Mouse (Mus musculus): ENCODE data around the gene Pou1f1. TPM values are rescaled to one million over a fixed set of nuclear protein-coding genes. Genes with fewer than 3 reads are reported as not detected.

Gene Pou1f1
- polyA plus RNA-seq, 1 experiment from 2014 or later = 0.07 TPM

DNA sequence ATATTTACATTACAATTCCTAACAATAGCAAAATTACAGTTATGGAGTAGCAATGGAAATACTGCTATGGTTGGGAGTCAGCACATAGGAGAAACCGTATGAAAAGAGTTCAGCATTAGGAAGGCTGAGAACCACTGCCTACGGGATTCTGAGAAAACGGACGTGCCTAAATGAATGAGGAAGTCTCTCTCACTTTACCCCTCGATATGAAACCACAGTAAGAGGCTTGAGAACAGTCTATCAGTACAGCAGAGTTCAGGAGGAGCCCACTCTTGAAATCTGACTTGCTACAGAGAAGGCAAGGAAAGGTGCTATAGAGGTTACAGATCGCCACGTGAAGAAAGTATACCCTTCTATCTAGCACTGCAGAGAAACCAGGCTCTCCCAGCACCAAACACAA is 28.6 kb downstream of the Pou1f1 start:
- no peak overlapping the region for H3K27ac ChIP-seq (ENCODE audit: low read depth, low read length)
- no peaks in the 10 kb centered on the region for H3K27me3 ChIP-seq (replicated peaks; ENCODE audit: control insufficient read depth, insufficient read depth, low read length)
- no peak overlapping the region for H3K9ac ChIP-seq (ENCODE audit: low read depth, low read length)
- TF ChIP-seq CTCF (IDR thresholded peaks at IDR 0.05; ENCODE audit: low read depth) = no peak
- peaks cover 22% of the 10 kb centered on the region for H3K36me3 ChIP-seq (ENCODE audit: control insufficient read depth, insufficient read depth)
- H3K4me3 ChIP-seq (ENCODE audit: low read depth, low read length) = no peak overlapping the region
- ATAC-seq = no peak
- H3K4me1 ChIP-seq (replicated peaks; ENCODE audit: control insufficient read depth, insufficient read depth, low read length) = no peaks in the 10 kb centered on the region
- 75% methylated on average over 7 of the region's 7 CpGs for WGBS
- H3K9me3 ChIP-seq (ENCODE audit: control insufficient read depth) = no peaks in the 10 kb centered on the region
- H3K4me2 ChIP-seq (replicated peaks; ENCODE audit: low read depth) = no peak overlapping the region

DNA sequence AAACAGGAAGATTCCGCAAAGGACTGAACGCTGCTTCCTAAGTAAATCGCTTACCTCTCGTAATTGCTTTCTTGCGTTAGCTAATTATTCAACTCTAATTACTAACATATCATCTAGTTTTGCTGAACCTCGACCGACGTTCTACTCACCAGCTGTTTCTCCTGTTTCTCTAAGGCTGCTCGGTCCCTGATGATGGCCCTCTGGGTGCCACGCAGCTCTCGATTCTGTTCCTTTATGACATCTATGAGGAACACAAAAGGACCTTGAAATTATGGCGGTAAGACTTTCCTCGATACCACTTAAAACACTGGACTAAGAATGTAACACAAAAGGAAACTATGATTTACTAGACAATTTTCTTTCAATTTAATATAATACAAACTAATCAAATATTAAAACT is 30.5 kb downstream of the Pou1f1 start:
- ATAC-seq = no peak
- Histone ChIP-seq H3K27ac (ENCODE audit: low read depth, low read length) (no peak overlapping the region), H3K36me3 (ENCODE audit: control insufficient read depth, insufficient read depth) (peaks cover 11% of the 10 kb centered on the region), H3K4me1 (replicated peaks; ENCODE audit: control insufficient read depth, insufficient read depth, low read length) (no peaks in the 10 kb centered on the region), H3K4me2 (replicated peaks; ENCODE audit: low read depth) (no peak overlapping the region), H3K9ac (ENCODE audit: low read depth, low read length) (no peak overlapping the region), H3K4me3 (ENCODE audit: low read depth, low read length) (no peak overlapping the region), H3K9me3 (ENCODE audit: control insufficient read depth) (no peaks in the 10 kb centered on the region), H3K27me3 (replicated peaks; ENCODE audit: control insufficient read depth, insufficient read depth, low read length) (no peaks in the 10 kb centered on the region)
- no peak for TF ChIP-seq CTCF (IDR thresholded peaks at IDR 0.05; ENCODE audit: low read depth)
- WGBS = 79% methylated on average over 13 of the region's 13 CpGs

DNA sequence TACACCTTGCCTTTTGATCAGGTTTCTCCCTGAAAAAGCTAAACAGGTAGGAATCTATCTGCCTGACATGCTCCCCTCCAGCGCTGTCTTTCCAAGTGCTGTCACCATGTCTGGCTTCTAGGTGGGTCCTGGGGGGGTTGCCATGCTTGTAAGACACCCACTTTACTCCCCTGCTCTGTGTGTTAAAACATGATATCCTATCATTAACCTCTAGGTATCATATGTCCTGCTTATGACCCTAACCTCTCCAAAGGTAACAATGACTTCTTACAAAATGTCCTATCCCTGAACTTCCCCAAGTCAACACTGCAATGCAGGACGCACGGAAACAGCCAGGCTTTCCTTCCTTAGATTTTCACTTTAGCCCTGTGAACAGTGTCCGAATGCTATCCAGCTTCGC is 34.0 kb downstream of the Pou1f1 start:
- no peak for ATAC-seq
- Histone ChIP-seq H3K36me3 (ENCODE audit: control insufficient read depth, insufficient read depth) (peaks cover 5% of the 10 kb centered on the region; the same call in 1 of the 2 replicates), H3K9me3 (ENCODE audit: control insufficient read depth) (no peaks in the 10 kb centered on the region), H3K4me3 (ENCODE audit: low read depth, low read length) (no peak overlapping the region), H3K27ac (ENCODE audit: low read depth, low read length) (no peak overlapping the region), H3K4me1 (replicated peaks; ENCODE audit: control insufficient read depth, insufficient read depth, low read length) (0 out of 2 replicates have a peak, but pooled peaks cover 1% of the 10 kb centered on the region), H3K9ac (ENCODE audit: low read depth, low read length) (no peak overlapping the region), H3K27me3 (replicated peaks; ENCODE audit: control insufficient read depth, insufficient read depth, low read length) (no peaks in the 10 kb centered on the region), H3K4me2 (replicated peaks; ENCODE audit: low read depth) (no peak overlapping the region)
- WGBS = 86% methylated on average over 5 of the region's 5 CpGs
- TF ChIP-seq CTCF (IDR thresholded peaks at IDR 0.05; ENCODE audit: low read depth) = no peak

DNA sequence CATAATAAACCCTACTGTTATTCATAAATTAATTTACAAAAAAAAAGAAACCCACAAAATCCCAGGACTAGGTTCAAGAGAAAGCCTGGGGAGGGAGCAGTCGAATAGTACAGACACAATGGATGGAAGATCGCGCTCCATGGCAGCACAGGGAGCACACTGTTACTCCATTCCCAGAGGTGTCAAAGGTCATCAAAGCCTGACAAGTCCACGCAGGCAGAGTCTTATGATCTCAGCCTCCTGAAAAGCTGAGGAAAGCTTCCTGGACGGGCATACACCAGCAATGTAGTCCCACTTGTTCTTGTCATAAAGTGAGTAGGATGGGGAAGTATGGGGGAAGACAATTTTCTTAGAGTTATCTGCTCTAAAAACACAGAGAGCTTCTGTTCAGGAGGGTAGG is 37.1 kb downstream of the Pou1f1 start:
- no peaks in the 10 kb centered on the region for H3K27me3 ChIP-seq (replicated peaks; ENCODE audit: control insufficient read depth, insufficient read depth, low read length)
- 52% methylated on average over 5 of the region's 5 CpGs for WGBS
- peak; percentile 56 for ATAC-seq

DNA sequence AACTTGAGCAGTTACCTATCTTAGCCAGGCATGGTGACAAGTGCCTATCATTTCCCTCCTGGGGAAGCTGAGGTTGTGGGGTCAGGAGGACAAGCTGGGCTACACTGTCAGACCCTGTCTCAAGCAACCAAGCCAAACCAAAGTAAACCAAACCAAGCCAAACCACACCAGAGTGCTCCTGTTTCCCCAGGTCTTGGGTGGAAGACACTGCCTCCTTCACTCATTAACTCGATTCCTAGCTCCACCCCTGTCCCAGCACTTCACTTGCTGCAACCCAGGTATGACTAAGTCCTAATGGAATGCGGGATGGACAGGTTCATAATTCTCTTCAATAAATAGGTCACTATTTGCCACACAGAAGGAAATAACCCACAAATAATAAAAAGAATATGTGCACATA is 39.3 kb downstream of the Pou1f1 start:
- peak; percentile 75 for ATAC-seq
- 41% methylated on average over 2 of the region's 2 CpGs for WGBS
- no peaks in the 10 kb centered on the region for H3K36me3 ChIP-seq (ENCODE audit: control insufficient read depth, insufficient read depth)
- no peak overlapping the region for H3K9ac ChIP-seq (ENCODE audit: low read depth, low read length)
- H3K4me2 ChIP-seq (replicated peaks; ENCODE audit: low read depth) = peak overlapping the region; percentile 72; the same call in 1 of the 2 replicates
- peaks cover 9% of the 10 kb centered on the region; the same call in 1 of the 2 replicates for H3K4me1 ChIP-seq (replicated peaks; ENCODE audit: control insufficient read depth, insufficient read depth, low read length)
- H3K27ac ChIP-seq (ENCODE audit: low read depth, low read length) = peak overlapping the region; percentile 41
- H3K27me3 ChIP-seq (replicated peaks; ENCODE audit: control insufficient read depth, insufficient read depth, low read length) = no peaks in the 10 kb centered on the region
- TF ChIP-seq CTCF (IDR thresholded peaks at IDR 0.05; ENCODE audit: low read depth) = no peak
- no peaks in the 10 kb centered on the region for H3K9me3 ChIP-seq (ENCODE audit: control insufficient read depth)
- no peak overlapping the region for H3K4me3 ChIP-seq (ENCODE audit: low read depth, low read length)

More for the DNA sequence above, 37.1 kb downstream of the Pou1f1 start:
- Histone ChIP-seq H3K36me3 (ENCODE audit: control insufficient read depth, insufficient read depth) (no peaks in the 10 kb centered on the region), H3K27ac (ENCODE audit: low read depth, low read length) (0 out of 2 replicates have a peak overlapping the region, but pooled peaks have one; percentile 16), H3K9ac (ENCODE audit: low read depth, low read length) (no peak overlapping the region), H3K4me3 (ENCODE audit: low read depth, low read length) (no peak overlapping the region), H3K4me2 (replicated peaks; ENCODE audit: low read depth) (no peak overlapping the region), H3K4me1 (replicated peaks; ENCODE audit: control insufficient read depth, insufficient read depth, low read length) (0 out of 2 replicates have a peak, but pooled peaks cover 3% of the 10 kb centered on the region), H3K9me3 (ENCODE audit: control insufficient read depth) (no peaks in the 10 kb centered on the region)
- TF ChIP-seq CTCF (IDR thresholded peaks at IDR 0.05; ENCODE audit: low read depth) = no peak

DNA sequence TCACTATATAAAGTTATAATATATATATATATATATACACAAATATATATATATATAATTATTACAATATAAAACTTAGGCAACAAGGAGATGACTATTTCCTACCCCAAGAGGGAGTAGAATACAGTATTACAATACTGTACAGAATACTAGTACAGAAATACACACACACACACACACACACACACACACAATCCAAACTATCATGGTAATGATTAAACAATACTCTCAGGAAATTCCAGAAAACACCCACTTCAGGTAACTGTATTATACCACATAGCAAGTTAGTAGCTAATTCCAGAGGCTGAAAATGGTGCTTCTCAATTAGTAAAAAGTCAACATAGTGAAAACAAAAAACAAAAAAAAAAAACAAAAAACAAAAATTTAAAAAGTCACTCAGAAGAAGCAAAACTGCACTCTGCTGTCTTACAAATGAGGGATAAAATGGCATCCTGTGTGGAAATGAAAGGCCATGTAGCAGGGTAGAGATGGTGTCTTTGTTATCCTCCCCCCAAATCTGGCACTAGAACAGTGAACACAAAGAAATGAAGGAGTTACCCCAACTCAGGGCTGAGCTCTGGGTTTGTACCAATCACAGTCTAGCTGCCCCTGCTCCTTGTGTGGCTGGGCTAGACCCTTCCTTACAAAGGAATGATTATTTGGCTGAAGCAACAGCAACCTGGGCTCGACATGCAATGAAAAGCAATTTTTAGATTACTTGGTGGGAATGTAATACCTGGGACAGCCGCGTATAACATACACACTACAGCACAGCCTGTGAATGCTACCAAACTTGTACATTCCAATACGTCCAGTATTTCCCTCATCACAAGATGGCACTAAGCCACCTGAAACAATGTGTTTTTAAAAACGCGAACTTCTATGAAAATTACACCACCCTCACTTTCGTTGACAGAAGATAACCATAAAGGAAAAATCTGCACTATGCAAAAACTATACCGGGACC is 41.0 kb downstream of the Pou1f1 start:
- no peak for ATAC-seq
- H3K27me3 ChIP-seq (replicated peaks; ENCODE audit: control insufficient read depth, insufficient read depth, low read length) = no peaks in the 10 kb centered on the region
- H3K4me1 ChIP-seq (replicated peaks; ENCODE audit: control insufficient read depth, insufficient read depth, low read length) = peaks cover 9% of the 10 kb centered on the region; the same call in 1 of the 2 replicates
- H3K36me3 ChIP-seq (ENCODE audit: control insufficient read depth, insufficient read depth) = no peaks in the 10 kb centered on the region
- peak overlapping the region; percentile 72 for H3K4me2 ChIP-seq (replicated peaks; ENCODE audit: low read depth)
- no peaks in the 10 kb centered on the region for H3K9me3 ChIP-seq (ENCODE audit: control insufficient read depth)
- 4% methylated on average over 8 of the region's 8 CpGs for WGBS
- peak overlapping the region; percentile 99 for H3K4me3 ChIP-seq (ENCODE audit: low read depth, low read length)
- H3K27ac ChIP-seq (ENCODE audit: low read depth, low read length) = peak overlapping the region; percentile 96
- peak overlapping the region; percentile 95 for H3K9ac ChIP-seq (ENCODE audit: low read depth, low read length)
- TF ChIP-seq CTCF (IDR thresholded peaks at IDR 0.05; ENCODE audit: low read depth) = peak; percentile 32; the same call in 1 of the 2 replicates

Measured in intestine, postnatal 0 days (tissue).